Mouse (Mus musculus) hindbrain, embryonic 11.5 days (tissue): ENCODE data around the gene Cabp2. TPM values are rescaled to one million over a fixed set of nuclear protein-coding genes. Genes with fewer than 3 reads are reported as not detected.

Source experiments
- ATAC-seq: fragments of 200-750 bp; cut with Nextera tagmentation; 2 replicates; pipeline ENCODE4 v1.8.0; 2017; ENCODE audit warnings: mild to moderate bottlenecking, moderate TSS enrichment, moderate library complexity; ENCODE audit not compliant: low FRiP score
- DNase-seq: peaks from one replicate; pipeline ENCODE4 v3.0.0-alpha.2; 2015; ENCODE audit warnings: low spot score
- H3K27ac ChIP-seq: fragments of 300-500 bp; sonication (generic); 2 replicates; pipeline ENCODE4 v1.5.1; 2014; ENCODE audit warnings: mild to moderate bottlenecking, low read depth, low read length
- H3K27me3 ChIP-seq: fragments of 300-500 bp; sonication (generic); 2 replicates; pipeline ENCODE4 v1.6.1; 2014; ENCODE audit warnings: mild to moderate bottlenecking, low read length, moderate library complexity, mixed read lengths; ENCODE audit not compliant: control insufficient read depth, insufficient read depth
- H3K36me3 ChIP-seq: fragments of 300-500 bp; sonication (generic); 2 replicates; pipeline ENCODE4 v1.6.1; 2014; ENCODE audit warnings: mild to moderate bottlenecking, low read length, moderate library complexity, mixed read lengths; ENCODE audit not compliant: control insufficient read depth, insufficient read depth
- H3K4me1 ChIP-seq: fragments of 300-500 bp; sonication (generic); replicated peaks from 2 replicates; pipeline ENCODE4 v1.6.1; 2014; ENCODE audit warnings: low read length, mixed read lengths; ENCODE audit not compliant: control insufficient read depth, insufficient read depth
- H3K4me2 ChIP-seq: fragments of 300-500 bp; sonication (generic); replicated peaks from 2 replicates; pipeline ENCODE4 v1.6.1; 2014; ENCODE audit warnings: mild to moderate bottlenecking, low read depth, low read length
- H3K4me3 ChIP-seq: fragments of 300-500 bp; sonication (generic); 2 replicates; pipeline ENCODE4 v1.5.1; 2014; ENCODE audit warnings: low read depth, low read length
- H3K9ac ChIP-seq: fragments of 300-500 bp; sonication (generic); 2 replicates; pipeline ENCODE4 v1.6.1; 2014; ENCODE audit warnings: low read depth, low read length
- H3K9me3 ChIP-seq: fragments of 300-500 bp; sonication (generic); 2 replicates; pipeline ENCODE4 v1.6.1; 2016; ENCODE audit warnings: low read length; ENCODE audit not compliant: control insufficient read depth
- WGBS: fragments of 180-500 bp; shearing (Covaris S2); extraction: QIAGEN DNeasy Blood & Tissue Kit; methylation state at CpG from one replicate; pipeline ENCODE4 v1.1.7; 2014; 5-methylcytosine and 5-hydroxymethylcytosine counted together
- polyA plus RNA-seq: library from polyadenylated mRNA; unstranded; fragments of >200 nt; fragmentation: Nextera tagmentation; extraction: Ambion mirVana; gene quantifications from 2 replicates; pipeline ENCODE4 v1.2.1, GENCODE M21; 2014

Gene Cabp2
- polyA plus RNA-seq, 1 experiment from 2014 or later: not detected

- ATAC-seq (no peak), DNase-seq (no peak)
- Histone ChIP-seq H3K27ac (no peak overlapping the region), H3K9me3 (no peaks in the 10 kb centered on the region), H3K36me3 (no peaks in the 10 kb centered on the region), H3K4me2 (no peak overlapping the region), H3K9ac (no peak overlapping the region), H3K4me1 (peaks cover 10% of the 10 kb centered on the region), H3K27me3 (peaks cover 21% of the 10 kb centered on the region), H3K4me3 (no peak overlapping the region)
- WGBS: 86% methylated on average over 16 of the region's 16 CpGs
These were observed 23.4 kb downstream of the Cabp2 start for GRCm38 (mm10) chr19:4104675-4105194.

DNA sequence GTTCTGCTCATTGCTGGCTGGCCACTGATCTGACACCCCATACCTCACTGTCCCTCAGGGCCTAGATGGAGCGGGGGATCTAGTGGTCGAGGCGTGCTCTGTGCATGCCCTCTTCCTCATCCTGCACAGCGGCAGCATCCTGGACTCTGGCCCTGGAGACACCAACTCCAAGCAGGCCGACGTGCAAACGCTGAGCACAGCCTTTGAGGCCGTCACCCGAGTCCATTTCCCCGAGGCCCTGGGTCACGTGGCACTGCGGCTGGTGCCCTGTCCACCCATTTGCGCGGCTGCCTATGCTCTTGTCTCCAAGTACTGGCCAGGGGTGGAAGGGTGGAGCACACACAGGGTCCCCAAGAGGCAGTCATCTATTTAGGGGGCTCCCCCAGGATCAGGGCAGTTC, 25.3 kb downstream of the Cabp2 start:
- H3K4me2 ChIP-seq: no peak overlapping the region

GRCm38 (mm10) chr19:4108535-4108934, 27.2 kb downstream of the Cabp2 start:
- no peak overlapping the region for H3K4me3 ChIP-seq
- H3K27ac ChIP-seq: no peak overlapping the region
- 84% methylated on average over 9 of the region's 9 CpGs for WGBS
- H3K36me3 ChIP-seq: no peaks in the 10 kb centered on the region
- ATAC-seq (no peak), DNase-seq (no peak)
- H3K4me2 ChIP-seq: no peak overlapping the region
- H3K4me1 ChIP-seq: no peaks in the 10 kb centered on the region
- no peaks in the 10 kb centered on the region for H3K27me3 ChIP-seq
- no peaks in the 10 kb centered on the region for H3K9me3 ChIP-seq
- no peak overlapping the region for H3K9ac ChIP-seq

More for the DNA sequence above, 25.3 kb downstream of the Cabp2 start:
- no peaks in the 10 kb centered on the region for H3K9me3 ChIP-seq
- H3K9ac ChIP-seq: no peak overlapping the region
- H3K27me3 ChIP-seq: peaks cover 7% of the 10 kb centered on the region
- ATAC-seq: no peak
- H3K27ac ChIP-seq: no peak overlapping the region
- no peak overlapping the region for H3K4me3 ChIP-seq
- H3K4me1 ChIP-seq: no peaks in the 10 kb centered on the region
- H3K36me3 ChIP-seq: no peaks in the 10 kb centered on the region
- 89% methylated on average over 14 of the region's 14 CpGs for WGBS
- DNase-seq: no peak

- 0 out of 2 replicates have a peak, but pooled peaks cover 2% of the 10 kb centered on the region for H3K36me3 ChIP-seq
- WGBS: 92% methylated on average over 26 of the region's 26 CpGs
- no peaks in the 10 kb centered on the region for H3K4me1 ChIP-seq
- no peak for ATAC-seq
- H3K27ac ChIP-seq: no peak overlapping the region
- H3K4me2 ChIP-seq: no peak overlapping the region
- no peak overlapping the region for H3K9ac ChIP-seq
- no peaks in the 10 kb centered on the region for H3K27me3 ChIP-seq
- H3K4me3 ChIP-seq: no peak overlapping the region
- no peaks in the 10 kb centered on the region for H3K9me3 ChIP-seq
- DNase-seq: no peak
These were observed 30.9 kb downstream of the Cabp2 start for GRCm38 (mm10) chr19:4112063-4112960.

GRCm38 (mm10) chr19:4113186-4113805, 31.9 kb downstream of the Cabp2 start:
- no peak for DNase-seq
- Histone ChIP-seq H3K27ac (no peak overlapping the region), H3K4me3 (no peak overlapping the region), H3K4me1 (no peaks in the 10 kb centered on the region), H3K27me3 (no peaks in the 10 kb centered on the region), H3K9ac (no peak overlapping the region), H3K4me2 (no peak overlapping the region), H3K9me3 (no peaks in the 10 kb centered on the region), H3K36me3 (0 out of 2 replicates have a peak, but pooled peaks cover 2% of the 10 kb centered on the region)
- 88% methylated on average over 13 of the region's 13 CpGs for WGBS
- no peak for ATAC-seq

- Histone ChIP-seq H3K4me2 (no peak overlapping the region), H3K4me1 (no peaks in the 10 kb centered on the region), H3K4me3 (no peak overlapping the region), H3K27me3 (no peaks in the 10 kb centered on the region), H3K36me3 (0 out of 2 replicates have a peak, but pooled peaks cover 2% of the 10 kb centered on the region), H3K27ac (no peak overlapping the region), H3K9ac (no peak overlapping the region), H3K9me3 (no peaks in the 10 kb centered on the region)
- no peak for ATAC-seq
- 62% methylated on average over 5 of the region's 5 CpGs for WGBS
- DNase-seq: no peak
These were observed 32.4 kb downstream of the Cabp2 start for GRCm38 (mm10) chr19:4113806-4114230.

- Histone ChIP-seq H3K36me3 (0 out of 2 replicates have a peak, but pooled peaks cover 2% of the 10 kb centered on the region), H3K27me3 (no peaks in the 10 kb centered on the region), H3K9me3 (no peaks in the 10 kb centered on the region), H3K4me1 (no peaks in the 10 kb centered on the region), H3K27ac (no peak overlapping the region), H3K4me2 (no peak overlapping the region), H3K9ac (no peak overlapping the region), H3K4me3 (no peak overlapping the region)
- DNase-seq: no peak
- no peak for ATAC-seq
- WGBS: 92% methylated on average over 10 of the region's 10 CpGs
These were observed 33.2 kb downstream of the Cabp2 start for GRCm38 (mm10) chr19:4114551-4114950.

DNA sequence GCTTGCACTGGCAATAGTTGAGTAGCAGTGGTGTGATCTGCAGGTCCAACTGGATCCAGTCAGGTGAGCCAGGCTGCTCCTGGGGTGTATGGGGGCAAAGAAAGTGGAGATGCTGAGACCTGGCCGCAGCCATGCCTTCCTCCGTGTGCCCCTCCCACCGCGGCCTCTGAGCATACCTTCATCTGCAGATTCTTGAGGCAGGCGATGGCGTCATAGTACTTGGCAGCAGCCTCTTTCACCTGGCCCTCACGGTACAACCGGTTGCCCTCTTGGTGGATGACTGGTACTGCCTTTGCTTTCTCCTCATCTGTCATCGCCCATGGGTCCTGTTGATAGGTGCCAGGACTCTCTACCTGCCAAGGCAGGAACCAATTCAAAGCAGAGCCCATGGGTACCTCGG, 33.8 kb downstream of the Cabp2 start:
- no peaks in the 10 kb centered on the region for H3K9me3 ChIP-seq
- 97% methylated on average over 10 of the region's 10 CpGs for WGBS
- no peak overlapping the region for H3K9ac ChIP-seq
- H3K36me3 ChIP-seq: 0 out of 2 replicates have a peak, but pooled peaks cover 2% of the 10 kb centered on the region
- no peak overlapping the region for H3K4me3 ChIP-seq
- no peaks in the 10 kb centered on the region for H3K27me3 ChIP-seq
- no peak for DNase-seq
- H3K4me2 ChIP-seq: no peak overlapping the region
- no peak overlapping the region for H3K27ac ChIP-seq
- no peaks in the 10 kb centered on the region for H3K4me1 ChIP-seq
- ATAC-seq: no peak
